Mouse (Mus musculus) layer of hippocampus, adult 2 months (tissue): Measurements from ENCODE around the gene Tardbp. TPM values are rescaled to one million over a fixed set of nuclear protein-coding genes. Genes with fewer than 3 reads are reported as not detected.
A peak's percentile ranks its signal among the peaks of the same experiment; 100 is the strongest.

Experiments
- DNase-seq, 2 experiments: peaks; one replicate each; pipeline ENCODE4 v3.0.0; 2022; ENCODE audit warnings: low spot score in 2 of 2
- H3K27ac ChIP-seq: fragments of 200-600 bp; 2 replicates; pipeline ENCODE4 v1.8.1; 2022
- H3K4me3 ChIP-seq: fragments of 200-600 bp; 2 replicates; pipeline ENCODE4 v1.8.1; 2022; ENCODE audit warnings: mild to moderate bottlenecking
- CTCF ChIP-seq: fragments of 200-600 bp; conservative IDR thresholded peaks from 2 replicates; pipeline ENCODE4 v1.8.1; 2022; ENCODE audit warnings: antibody characterized with exemption, mild to moderate bottlenecking, moderate library complexity
- long read RNA-seq, 2 experiments: library from polyadenylated mRNA; stranded (forward); transcript quantifications; one replicate each; pipeline ENCODE4 v2.0.0; 2021; ENCODE audit warnings: borderline mapping rate in 2 of 2
- total RNA-seq, 2 experiments: library from RNA; stranded (reverse); gene quantifications; 2 replicates each; pipeline ENCODE4 v1.2.3; 2021

The Tardbp gene
- 100 to 1,000 TPM; 233 to 237 TPM for total RNA-seq
- long read RNA-seq, experiment 1, full-length matches to known transcripts, result 24 of 51 reads
- long read RNA-seq, experiment 1, partial matches to known transcripts, result 5 of 51 reads
- long read RNA-seq, experiment 1, other reads (novel, unspliced or antisense), result 22 of 51 reads
- long read RNA-seq, experiment 2, full-length matches to known transcripts, result 25 of 60 reads
- long read RNA-seq, experiment 2, partial matches to known transcripts, result 4 of 60 reads
- long read RNA-seq, experiment 2, other reads (novel, unspliced or antisense), result 31 of 60 reads

DNA sequence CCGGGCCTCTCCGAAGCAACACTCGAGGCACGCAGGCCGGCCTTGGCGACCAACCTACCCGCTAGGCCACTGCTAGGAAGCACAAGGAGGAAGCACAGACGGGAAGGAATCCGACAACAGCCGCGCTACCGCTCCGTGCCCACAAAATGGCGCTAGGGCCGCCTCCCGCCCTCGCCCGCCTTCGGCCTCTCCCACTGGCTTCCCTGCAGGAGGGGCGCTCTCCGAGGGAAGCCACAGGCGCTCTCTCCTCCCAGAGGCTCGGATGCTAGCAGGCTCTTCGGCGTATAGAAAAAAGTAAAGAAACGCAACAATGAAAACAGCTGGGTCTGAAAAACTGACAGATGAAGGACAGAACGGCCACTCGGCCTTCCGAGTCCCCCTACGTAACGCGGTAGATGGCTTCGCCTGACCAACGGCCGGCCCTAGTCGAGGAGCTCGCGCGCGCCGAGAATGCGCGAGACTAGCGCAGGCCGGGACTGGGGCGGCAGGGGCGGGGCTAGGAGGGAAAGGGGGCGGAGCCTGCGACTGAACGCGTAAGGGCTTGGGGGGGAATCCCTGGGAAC lies at the start of gene Tardbp:
Gene Tardbp (minus strand): TSS at position 397 of the 563 bp plus-strand sequence.
- Histone ChIP-seq H3K4me3 (peak within 1 kb of the TSS; percentile 99), H3K27ac (peak within 1 kb of the TSS; percentile 98)
- peak; percentile 9; the same call in 1 of the 2 replicates for TF ChIP-seq CTCF
- DNase-seq, result peak; percentile 93 to 94

DNA sequence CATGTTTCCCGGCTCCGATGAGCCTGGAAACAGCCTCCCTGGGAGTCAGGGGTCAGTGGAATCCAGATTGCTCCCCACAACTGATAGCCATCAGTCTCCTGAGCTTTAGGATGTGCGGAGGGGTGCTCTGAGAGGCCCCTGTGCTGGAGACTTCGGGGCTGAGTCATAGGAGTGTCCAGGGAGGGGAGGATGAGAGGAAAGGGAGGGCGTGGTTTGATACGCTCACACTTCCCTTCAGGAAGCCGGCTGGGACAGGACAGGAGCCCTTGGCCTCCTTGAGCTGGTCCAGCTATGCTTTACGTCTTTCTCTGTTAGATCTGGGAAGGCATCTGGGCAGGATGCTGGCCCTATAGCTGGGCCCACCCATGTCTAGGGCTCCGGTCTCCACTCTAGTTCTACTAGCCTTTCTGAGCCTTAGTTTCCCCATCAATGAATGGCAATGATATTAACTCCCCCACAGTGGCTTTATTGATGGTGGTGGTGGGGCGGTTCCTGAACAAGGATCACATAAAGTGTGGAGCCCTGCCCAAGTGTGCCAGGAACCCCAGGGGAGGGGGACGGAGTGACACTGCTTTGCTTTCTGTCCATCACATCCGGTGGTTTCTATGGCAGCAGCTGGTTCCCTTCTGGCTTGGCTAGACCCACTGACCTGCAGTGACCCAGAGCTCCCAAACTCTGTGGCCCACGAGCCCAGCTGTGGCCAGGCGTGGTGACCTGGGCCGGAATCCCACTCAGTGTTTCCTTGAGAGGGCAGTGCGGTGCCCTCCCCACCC lies 49.6 kb upstream of the Tardbp start:
- no peak overlapping the region for H3K4me3 ChIP-seq
- H3K27ac ChIP-seq, result no peak overlapping the region
- no peak for TF ChIP-seq CTCF
- no peak for DNase-seq

DNA sequence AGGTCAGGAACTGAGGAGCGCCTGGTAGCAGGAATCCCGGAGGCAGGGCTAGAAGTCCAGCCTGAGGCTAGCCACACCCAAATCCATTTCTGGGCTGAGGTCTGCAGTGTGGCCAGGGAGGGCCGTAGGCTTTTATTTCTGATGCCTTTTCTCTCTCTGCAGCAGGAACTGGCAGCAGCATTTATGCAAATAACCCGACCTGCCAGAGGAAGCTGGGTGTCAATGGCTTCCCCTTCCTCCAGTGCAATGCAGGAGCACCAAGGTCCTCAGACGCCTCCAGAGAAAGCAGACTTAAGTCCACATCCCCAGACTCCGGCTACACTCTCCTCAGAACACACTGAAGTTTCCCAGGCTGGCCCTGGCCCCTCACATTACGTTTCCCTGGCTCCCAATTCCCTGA lies 48.2 kb upstream of the Tardbp start:
- no peak for TF ChIP-seq CTCF
- H3K4me3 ChIP-seq, result no peak overlapping the region
- no peak for DNase-seq

DNA sequence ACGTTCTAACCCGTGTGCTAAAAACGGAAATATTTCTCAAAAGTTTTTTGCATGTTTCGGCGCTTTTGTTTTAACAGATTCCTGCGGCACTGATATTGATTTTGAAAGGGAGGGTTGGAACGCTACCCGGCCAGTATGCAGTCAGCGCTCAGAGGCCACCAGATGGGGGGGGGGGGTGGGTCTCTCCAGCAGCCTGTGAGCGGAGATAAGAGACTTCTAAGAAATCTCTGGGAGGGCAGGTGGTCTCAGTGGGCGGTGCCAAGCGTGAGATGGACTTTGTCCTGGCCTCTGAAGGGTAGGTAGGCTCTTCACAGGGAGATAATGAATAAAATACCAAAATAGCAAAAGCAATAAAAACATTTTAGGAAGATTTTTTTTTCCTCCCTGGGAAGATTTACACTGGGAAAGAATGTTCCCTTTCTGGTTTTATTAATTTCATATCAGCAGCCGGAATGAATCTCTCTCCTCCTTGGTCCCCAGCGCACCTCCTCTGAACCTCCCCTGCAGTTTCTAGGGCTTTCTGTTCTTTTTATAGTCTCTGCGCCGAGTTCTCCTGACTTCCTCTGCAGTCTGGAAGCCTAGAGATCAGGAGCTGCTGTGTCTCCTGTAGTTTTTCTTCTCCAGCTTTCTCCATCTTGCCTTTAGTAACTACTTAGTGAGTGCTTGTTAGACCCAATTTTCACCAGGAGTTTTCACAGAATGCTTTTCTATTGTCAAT lies 44.6 kb upstream of the Tardbp start:
- no peak for DNase-seq
- TF ChIP-seq CTCF, result no peak
- H3K4me3 ChIP-seq, result no peak overlapping the region
- H3K27ac ChIP-seq, result no peak overlapping the region

More for the DNA sequence above, 48.2 kb upstream of the Tardbp start:
- H3K27ac ChIP-seq, result no peak overlapping the region

DNA sequence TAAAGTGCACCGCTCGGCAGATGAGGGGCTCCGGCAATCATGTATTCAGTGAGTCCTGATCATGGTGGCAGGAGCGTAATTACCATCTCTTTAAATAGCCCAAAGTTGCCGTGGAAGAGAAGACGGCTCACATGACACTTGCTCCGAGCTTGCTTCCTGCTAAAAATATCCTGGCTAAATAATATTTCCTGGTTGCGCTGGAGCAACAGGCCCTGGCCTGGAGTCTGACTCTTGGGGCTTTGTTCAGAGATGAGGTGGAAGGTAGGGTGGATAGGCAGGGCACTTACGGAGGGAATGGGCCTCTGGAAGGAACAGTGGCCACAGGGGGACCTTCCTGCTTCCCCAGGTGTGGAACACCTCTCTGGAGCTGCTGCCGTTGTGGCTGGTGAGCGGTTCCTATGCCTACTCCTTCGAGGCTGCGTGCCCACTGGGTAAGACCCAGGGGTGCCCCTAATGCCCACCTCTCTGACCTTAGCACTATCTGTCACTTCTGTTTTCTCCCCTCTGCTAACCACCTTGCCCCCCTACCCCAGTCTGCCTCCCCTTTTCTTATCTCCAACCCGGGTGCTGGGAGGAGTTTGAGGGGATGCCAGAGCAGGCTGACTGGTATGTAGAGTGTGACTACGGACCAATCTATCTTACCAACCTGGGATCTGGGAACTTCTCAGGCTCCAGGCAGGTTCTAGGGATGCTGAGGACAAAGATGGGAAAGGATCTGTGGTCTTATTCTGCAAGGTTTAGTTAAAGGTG lies 40.4 kb upstream of the Tardbp start:
- DNase-seq, result no peak
- no peak for TF ChIP-seq CTCF
- no peak overlapping the region for H3K4me3 ChIP-seq

DNA sequence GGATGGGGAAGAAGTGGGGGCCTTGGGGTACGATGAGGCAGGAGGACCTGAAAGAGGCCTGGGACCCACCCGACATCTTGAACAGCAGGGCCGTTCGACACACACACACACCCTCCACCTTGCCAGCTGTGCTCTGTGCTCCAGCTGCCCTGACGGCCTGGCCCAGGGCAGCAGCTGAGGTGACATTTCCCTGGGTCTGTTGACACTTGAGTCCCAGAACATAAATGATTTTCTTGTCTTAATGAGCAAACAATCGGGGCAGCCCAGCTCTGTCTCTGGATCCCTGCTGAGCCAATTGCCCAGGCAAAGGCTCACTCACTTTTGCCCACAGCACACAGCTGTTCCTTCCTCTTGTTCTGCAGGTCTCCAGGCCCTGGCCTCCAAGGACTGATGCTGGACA lies 37.2 kb upstream of the Tardbp start:
- no peak for TF ChIP-seq CTCF
- no peak overlapping the region for H3K4me3 ChIP-seq
- no peak for DNase-seq
- H3K27ac ChIP-seq, result no peak overlapping the region

More for the DNA sequence above, 40.4 kb upstream of the Tardbp start:
- no peak overlapping the region for H3K27ac ChIP-seq

DNA sequence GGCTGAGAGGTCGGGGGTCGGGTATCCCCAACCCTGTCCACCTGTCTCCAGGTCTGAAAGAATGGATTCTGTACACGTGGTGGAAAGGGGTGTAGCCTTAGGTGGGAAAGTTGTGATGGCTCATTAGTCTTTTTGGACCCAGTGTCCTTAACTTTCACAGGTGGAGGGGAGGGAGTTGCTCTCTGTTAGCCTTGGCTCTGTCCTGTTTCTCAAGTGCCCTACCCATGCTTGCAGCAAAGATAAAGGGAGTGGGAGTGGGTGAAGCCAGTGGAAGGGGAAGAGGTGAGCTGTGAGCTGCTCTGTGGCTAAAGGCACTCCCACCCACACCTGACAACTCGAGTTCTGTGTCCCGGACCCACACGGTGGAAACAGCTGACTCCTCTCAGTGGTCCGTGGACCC lies 36.5 kb upstream of the Tardbp start:
- DNase-seq, result no peak
- TF ChIP-seq CTCF, result no peak
- Histone ChIP-seq H3K27ac (no peak overlapping the region), H3K4me3 (no peak overlapping the region)

DNA sequence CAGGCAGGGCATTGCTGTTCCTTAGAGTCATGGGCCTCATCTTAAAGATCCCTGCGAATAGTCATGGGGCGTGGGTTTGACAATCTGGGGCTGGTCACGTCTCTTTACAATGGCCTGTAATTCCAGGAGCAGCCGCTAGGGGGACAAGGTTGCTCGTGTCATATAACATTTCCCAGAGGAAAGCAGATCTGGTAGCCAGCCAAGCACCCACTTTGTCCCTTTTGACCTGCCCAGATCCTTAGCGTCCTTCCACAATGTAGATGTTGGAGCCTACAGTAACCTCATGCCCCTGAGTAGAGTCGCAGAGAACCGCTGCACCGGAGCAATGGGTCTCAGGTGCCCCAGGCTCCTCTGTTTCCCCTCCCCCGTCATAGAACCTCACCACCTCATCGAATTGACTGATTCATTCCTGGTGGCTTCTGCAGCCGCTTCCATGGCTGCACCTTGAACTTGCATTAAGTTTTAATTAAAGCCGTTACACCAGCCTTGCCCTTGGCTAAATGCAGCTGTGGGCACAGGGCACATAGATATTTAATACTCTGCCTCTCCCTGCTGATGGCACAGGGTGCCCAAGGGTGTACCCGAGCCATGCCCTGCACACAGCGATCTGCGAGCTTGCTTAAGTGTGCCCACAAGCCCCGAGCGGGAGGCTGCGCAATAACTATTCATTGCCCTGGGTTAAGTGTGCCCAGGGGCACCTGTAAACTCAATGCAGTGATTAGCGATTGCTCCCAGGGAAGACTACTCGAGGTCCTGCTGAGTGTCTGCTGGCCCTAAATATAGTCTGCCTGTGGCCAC lies 35.5 kb upstream of the Tardbp start:
- peak; percentile 89 for TF ChIP-seq CTCF
- Histone ChIP-seq H3K27ac (no peak overlapping the region), H3K4me3 (no peak overlapping the region)
- peak in 1 of 2 experiments; percentile 57 for DNase-seq

DNA sequence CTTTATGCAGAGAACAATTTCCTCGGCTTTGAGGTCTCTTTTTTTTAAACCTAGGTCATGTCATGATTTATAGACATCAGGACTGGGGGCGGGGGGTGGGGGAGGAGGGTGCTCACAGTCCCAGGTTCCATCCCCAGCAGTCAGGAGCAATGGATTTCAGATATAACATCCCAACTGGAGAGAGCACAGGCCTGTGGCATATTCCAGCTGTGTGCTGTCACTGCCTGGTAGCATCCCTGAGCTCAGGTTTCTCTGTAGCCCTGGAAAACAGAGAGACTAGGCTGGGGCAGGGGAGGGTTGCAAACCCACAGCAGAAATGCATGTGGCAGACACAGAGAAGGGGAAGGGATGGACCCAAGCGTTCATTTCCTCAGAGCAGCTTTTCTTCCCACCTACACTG lies 33.4 kb upstream of the Tardbp start:
- no peak for DNase-seq
- no peak for TF ChIP-seq CTCF
- Histone ChIP-seq H3K27ac (no peak overlapping the region), H3K4me3 (no peak overlapping the region)

DNA sequence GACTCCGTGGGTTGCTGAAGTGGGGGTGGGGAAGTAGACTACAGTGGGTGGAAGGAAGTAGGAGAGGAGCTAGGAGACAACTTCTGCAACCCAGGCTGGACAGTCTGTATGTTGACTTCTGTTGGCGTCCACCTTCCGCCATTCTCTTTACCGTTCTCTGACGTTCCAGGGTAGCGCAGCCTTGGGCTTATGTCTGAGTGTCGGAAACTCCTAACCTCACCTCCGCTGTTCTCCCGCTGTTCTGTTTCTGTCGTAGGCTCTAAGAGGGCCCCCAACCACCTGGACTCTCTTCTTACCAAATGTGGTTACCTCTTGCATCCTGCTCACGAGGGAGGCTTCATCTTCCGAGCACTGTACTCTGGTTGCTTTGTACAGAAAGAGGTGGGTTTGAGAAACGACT lies 31.0 kb upstream of the Tardbp start:
- Histone ChIP-seq H3K27ac (no peak overlapping the region), H3K4me3 (no peak overlapping the region)
- TF ChIP-seq CTCF, result no peak
- DNase-seq, result no peak

DNA sequence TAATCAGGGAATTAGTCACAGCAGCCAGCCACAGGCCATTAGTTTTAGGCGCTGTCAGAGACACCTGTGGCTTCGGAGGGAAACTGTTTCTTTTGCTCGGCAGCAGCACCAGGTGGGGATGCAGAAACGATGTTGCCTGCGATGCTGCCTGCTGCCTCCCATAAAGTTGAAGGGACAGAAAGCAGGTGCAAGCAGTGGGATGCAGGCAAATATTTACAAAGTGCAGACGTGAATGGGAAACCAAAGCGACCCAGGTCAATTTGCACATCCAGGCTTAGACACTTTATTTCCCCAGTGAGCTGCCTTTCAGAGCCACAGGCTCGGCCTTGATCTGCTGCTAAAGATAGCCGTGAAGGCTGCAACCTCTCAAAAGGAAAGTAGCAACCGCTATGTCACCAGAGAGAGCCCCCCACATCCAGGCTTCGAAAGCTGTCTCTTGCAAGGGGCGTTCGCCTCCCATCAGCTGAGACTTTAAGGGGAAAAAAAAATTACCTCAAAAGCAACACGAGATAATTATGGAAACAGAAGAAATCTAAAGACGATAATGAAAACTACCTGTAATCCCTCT lies 30.0 kb upstream of the Tardbp start:
- TF ChIP-seq CTCF, result no peak
- Histone ChIP-seq H3K4me3 (no peak overlapping the region), H3K27ac (no peak overlapping the region)
- DNase-seq, result no peak
